Mouse (Mus musculus) lung, postnatal 0 days (tissue): ENCODE data around the gene Cntf. TPM values are rescaled to one million over a fixed set of nuclear protein-coding genes. Genes with fewer than 3 reads are reported as not detected.

Source experiments
- ATAC-seq: fragments of 200-750 bp; cut with Nextera tagmentation; 2 replicates; pipeline ENCODE4 v1.8.0; 2017; ENCODE audit warnings: moderate library complexity
- DNase-seq: peaks from one replicate; pipeline ENCODE4 v3.0.0-alpha.2; 2016; ENCODE audit warnings: low spot score
- H3K27ac ChIP-seq: fragments of 300-500 bp; sonication (generic); 2 replicates; pipeline ENCODE4 v1.5.1; 2014; ENCODE audit warnings: antibody characterized with exemption, mild to moderate bottlenecking, low read length, mixed read lengths
- H3K27me3 ChIP-seq: fragments of 300-500 bp; sonication (generic); replicated peaks from 2 replicates; pipeline ENCODE4 v1.6.1; 2014; ENCODE audit warnings: low read length, mixed read lengths; ENCODE audit not compliant: insufficient read depth
- H3K36me3 ChIP-seq: fragments of 300-500 bp; sonication (generic); 2 replicates; pipeline ENCODE4 v1.6.1; 2014; ENCODE audit warnings: low read length, mixed read lengths; ENCODE audit not compliant: insufficient read depth
- H3K4me1 ChIP-seq: fragments of 300-500 bp; sonication (generic); 2 replicates; pipeline ENCODE4 v1.6.1; 2014; ENCODE audit warnings: antibody characterized with exemption, low read depth, low read length, mixed read lengths; ENCODE audit not compliant: insufficient read depth
- H3K4me2 ChIP-seq: fragments of 300-500 bp; sonication (generic); replicated peaks from 2 replicates; pipeline ENCODE4 v1.6.1; 2014; ENCODE audit warnings: low read depth, mild to moderate bottlenecking, low read length, moderate library complexity, mixed read lengths
- H3K4me3 ChIP-seq: fragments of 300-500 bp; sonication (generic); 2 replicates; pipeline ENCODE4 v1.5.1; 2014; ENCODE audit warnings: low read depth, low read length
- H3K9ac ChIP-seq: fragments of 300-500 bp; sonication (generic); replicated peaks from 2 replicates; pipeline ENCODE4 v1.6.1; 2014; ENCODE audit warnings: low read depth, mild to moderate bottlenecking
- H3K9me3 ChIP-seq: fragments of 300-500 bp; sonication (generic); 2 replicates; pipeline ENCODE4 v1.6.1; 2016; ENCODE audit warnings: low read length, mixed read lengths
- CTCF ChIP-seq: IDR thresholded peaks from 2 replicates; pipeline ENCODE4 v1.5.1; 2016; ENCODE audit warnings: antibody characterized with exemption, mild to moderate bottlenecking
- EP300 ChIP-seq: IDR thresholded peaks from 2 replicates; pipeline ENCODE4 v1.6.1; 2016; ENCODE audit warnings: antibody characterized with exemption, mild to moderate bottlenecking, control low read depth
- WGBS: fragments of 180-500 bp; shearing (Covaris S2); extraction: QIAGEN DNeasy Blood & Tissue Kit; methylation state at CpG from one replicate; pipeline ENCODE4 v1.1.7; 2014; 5-methylcytosine and 5-hydroxymethylcytosine counted together
- polyA plus RNA-seq: library from polyadenylated mRNA; unstranded; fragments of >200 nt; fragmentation: Nextera tagmentation; extraction: Ambion mirVana; gene quantifications from 2 replicates; pipeline ENCODE4 v1.2.1, GENCODE M21; 2015

The Cntf gene
- polyA plus RNA-seq = 0.91 and 0.93 TPM in 2 replicates

DNA sequence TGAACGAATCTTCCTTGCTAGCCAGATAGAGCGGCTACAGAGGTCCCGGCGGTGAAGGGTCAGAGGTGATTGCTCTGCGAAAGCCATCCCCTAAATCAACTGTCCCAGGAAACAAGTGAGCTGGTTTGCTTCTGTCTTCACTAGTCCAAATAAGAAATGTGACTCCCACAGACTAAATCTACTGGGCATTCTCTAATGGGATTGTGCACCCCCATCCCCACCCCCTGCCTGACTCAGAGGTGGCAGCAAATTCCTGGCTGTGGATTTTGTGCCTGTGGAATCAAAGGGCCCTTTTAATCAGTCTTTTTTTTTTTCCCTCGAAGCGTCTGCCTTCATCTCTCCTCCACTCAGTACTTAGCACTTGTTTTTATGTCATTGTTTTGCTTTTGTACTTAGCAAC, at the start of gene Cntf:
TSS of gene Cntf (minus strand) at position 325 of the 400 bp plus-strand sequence.
- H3K4me1 ChIP-seq = no peaks in the 10 kb centered on the region
- no peak within 1 kb of the TSS for H3K4me3 ChIP-seq
- ATAC-seq (no peak), DNase-seq (no peak)
- H3K9ac ChIP-seq = no peak within 1 kb of the TSS
- H3K27ac ChIP-seq = no peak within 1 kb of the TSS
- peaks cover 17% of the 10 kb centered on the region; the same call in 1 of the 2 replicates for H3K36me3 ChIP-seq
- TF ChIP-seq CTCF (no peak), EP300 (no peak)
- no peaks in the 10 kb centered on the region for H3K27me3 ChIP-seq
- WGBS = 80% methylated on average over 7 of the region's 7 CpGs
- H3K4me2 ChIP-seq = no peak within 1 kb of the TSS
- no peaks in the 10 kb centered on the region for H3K9me3 ChIP-seq

DNA sequence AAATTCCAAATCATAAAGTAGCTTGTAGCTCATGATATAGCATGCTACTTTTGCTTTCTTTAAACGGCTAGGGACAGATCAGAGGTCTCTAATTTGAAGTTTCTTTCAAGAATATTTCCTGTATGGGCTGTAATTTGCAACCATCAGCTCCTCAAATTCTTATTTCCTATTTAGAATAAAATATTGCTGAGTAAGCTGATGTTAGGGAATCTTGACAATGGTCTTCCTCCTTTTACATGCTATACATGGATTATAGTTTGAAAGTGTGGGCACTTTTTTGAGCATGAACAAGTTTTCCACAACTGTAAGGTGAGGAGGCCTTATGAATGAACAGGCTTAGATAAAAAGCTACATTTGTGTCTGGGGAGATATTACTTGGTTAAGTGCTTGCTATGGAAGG, 48.5 kb upstream of the Cntf start:
- ATAC-seq (no peak), DNase-seq (no peak)
- H3K9ac ChIP-seq = no peak overlapping the region
- WGBS = 69% methylated on average over 1 of the region's 1 CpGs
- H3K27ac ChIP-seq = no peak overlapping the region
- H3K4me1 ChIP-seq = no peaks in the 10 kb centered on the region
- no peaks in the 10 kb centered on the region for H3K36me3 ChIP-seq
- no peak for TF ChIP-seq EP300
- TF ChIP-seq CTCF = no peak
- no peaks in the 10 kb centered on the region for H3K9me3 ChIP-seq
- H3K4me3 ChIP-seq = no peak overlapping the region
- no peak overlapping the region for H3K4me2 ChIP-seq
- H3K27me3 ChIP-seq = no peaks in the 10 kb centered on the region

DNA sequence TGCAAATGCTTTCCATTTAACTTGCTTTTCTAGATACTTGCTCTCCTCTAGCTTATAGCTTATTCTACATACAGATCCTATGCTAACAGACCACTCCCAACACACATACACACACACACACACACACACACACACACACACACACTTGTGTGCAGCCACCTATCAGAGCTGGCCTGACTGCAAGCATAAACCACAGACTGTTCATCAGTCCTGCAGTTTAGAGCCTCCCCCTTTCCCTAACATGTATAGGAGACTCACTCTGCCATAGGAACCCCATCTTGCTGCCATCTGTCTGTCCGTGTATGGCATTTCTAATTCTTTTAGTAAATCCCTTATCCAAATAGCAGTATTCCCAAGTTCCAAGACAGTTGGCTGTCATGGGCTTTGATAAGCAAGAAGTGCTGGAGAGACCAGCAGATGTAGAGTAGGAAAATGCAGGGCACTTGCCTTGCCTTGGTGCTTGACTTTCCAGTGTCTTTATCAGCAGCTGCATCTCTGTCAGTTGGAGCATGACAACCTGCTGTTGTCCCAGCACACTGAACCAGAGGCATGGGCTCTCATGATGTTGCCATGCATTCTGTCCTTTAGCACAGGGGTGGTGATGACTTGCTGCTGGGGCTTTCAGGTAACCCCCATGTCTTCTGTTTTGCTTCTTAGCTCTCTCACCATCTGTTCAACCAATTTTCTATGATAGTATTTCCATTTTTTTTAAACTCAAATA, 47.4 kb upstream of the Cntf start:
- Histone ChIP-seq H3K4me2 (no peak overlapping the region), H3K4me3 (no peak overlapping the region), H3K27ac (no peak overlapping the region), H3K9me3 (no peaks in the 10 kb centered on the region), H3K4me1 (no peaks in the 10 kb centered on the region), H3K27me3 (no peaks in the 10 kb centered on the region), H3K9ac (no peak overlapping the region), H3K36me3 (no peaks in the 10 kb centered on the region)
- DNase-seq (no peak), ATAC-seq (no peak)
- WGBS = 50% methylated on average over 1 of the region's 1 CpGs
- TF ChIP-seq EP300 = no peak
- no peak for TF ChIP-seq CTCF

DNA sequence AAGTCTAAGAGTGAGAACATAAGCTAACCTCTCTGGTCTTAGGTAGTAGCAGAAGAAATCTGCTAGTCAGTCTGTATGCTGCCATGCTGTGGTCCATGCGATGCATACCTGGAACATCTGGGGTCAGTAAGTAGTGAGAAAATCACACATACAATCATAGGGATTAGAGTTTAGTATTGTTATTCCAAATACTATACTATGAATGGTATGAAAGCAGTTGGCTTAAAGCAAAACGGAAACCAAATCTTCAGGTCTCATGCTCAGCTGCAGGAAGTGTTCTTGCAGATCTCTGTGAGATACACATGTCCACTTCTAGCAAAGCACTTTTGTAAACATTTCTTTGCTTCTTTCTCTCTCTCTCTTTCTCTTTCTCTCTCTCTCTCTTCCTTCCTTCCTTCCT, 40.8 kb upstream of the Cntf start:
- ATAC-seq (no peak), DNase-seq (no peak)
- no peak overlapping the region for H3K27ac ChIP-seq
- no peaks in the 10 kb centered on the region for H3K27me3 ChIP-seq
- no peaks in the 10 kb centered on the region for H3K4me1 ChIP-seq
- WGBS = 60% methylated on average over 2 of the region's 2 CpGs
- H3K9ac ChIP-seq = no peak overlapping the region
- no peaks in the 10 kb centered on the region for H3K36me3 ChIP-seq
- no peak overlapping the region for H3K4me2 ChIP-seq
- no peak overlapping the region for H3K4me3 ChIP-seq
- TF ChIP-seq EP300 (no peak), CTCF (no peak)
- H3K9me3 ChIP-seq = no peaks in the 10 kb centered on the region

DNA sequence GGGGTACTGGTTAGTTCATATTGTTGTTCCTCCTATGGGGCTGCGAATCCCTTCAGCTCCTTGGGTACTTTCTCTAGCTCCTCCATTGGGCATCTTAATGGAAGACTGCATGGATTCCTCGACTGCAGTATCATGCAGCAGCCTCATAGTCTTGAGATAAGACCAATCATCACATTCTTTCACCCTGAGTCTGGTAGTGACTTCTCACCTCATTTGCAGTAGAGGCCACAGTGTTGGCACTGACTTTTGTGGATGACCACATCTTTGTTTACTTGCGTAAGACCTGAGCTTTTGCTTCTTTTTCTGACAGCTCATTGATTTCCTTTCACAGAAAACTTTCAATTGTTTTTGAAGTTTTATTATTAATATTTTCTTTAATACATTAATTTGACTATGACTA, 40.3 kb upstream of the Cntf start:
- Histone ChIP-seq H3K4me2 (no peak overlapping the region), H3K4me1 (no peaks in the 10 kb centered on the region), H3K27ac (no peak overlapping the region), H3K36me3 (no peaks in the 10 kb centered on the region), H3K9ac (no peak overlapping the region), H3K9me3 (no peaks in the 10 kb centered on the region), H3K27me3 (no peaks in the 10 kb centered on the region), H3K4me3 (no peak overlapping the region)
- TF ChIP-seq EP300 (no peak), CTCF (no peak)
- 67% methylated on average over 3 of the region's 3 CpGs for WGBS
- DNase-seq = no peak
- no peak for ATAC-seq

DNA sequence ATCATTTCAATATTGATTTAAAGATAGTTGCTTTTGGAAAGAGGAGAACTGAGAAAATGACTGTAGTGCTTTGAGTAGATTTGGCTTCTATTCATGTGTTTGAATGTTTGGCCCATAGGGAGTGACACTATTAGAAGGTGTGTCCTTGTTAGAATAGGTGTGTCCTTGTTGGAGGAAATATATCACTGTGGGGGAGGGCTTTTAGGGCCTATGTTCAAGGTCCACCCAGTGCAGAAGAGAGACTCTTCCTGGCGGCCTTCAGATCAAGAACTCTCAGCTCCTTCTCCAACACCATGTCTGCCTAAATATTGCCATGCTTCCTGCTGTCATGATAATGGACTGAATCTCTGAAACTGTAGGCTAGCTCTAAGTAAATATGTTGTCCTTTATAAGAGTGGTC, 38.8 kb upstream of the Cntf start:
- Histone ChIP-seq H3K27ac (no peak overlapping the region), H3K4me2 (no peak overlapping the region), H3K27me3 (no peaks in the 10 kb centered on the region), H3K4me1 (no peaks in the 10 kb centered on the region), H3K36me3 (no peaks in the 10 kb centered on the region), H3K9ac (no peak overlapping the region), H3K9me3 (no peaks in the 10 kb centered on the region), H3K4me3 (no peak overlapping the region)
- 74% methylated on average over 1 of the region's 1 CpGs for WGBS
- TF ChIP-seq EP300 = no peak
- no peak for TF ChIP-seq CTCF
- DNase-seq (no peak), ATAC-seq (no peak)
